Mouse (Mus musculus) embryonic facial prominence, embryonic 10.5 days (tissue): Measurements from ENCODE around the gene Txndc15. TPM values are rescaled to one million over a fixed set of nuclear protein-coding genes. Genes with fewer than 3 reads are reported as not detected.
"Not testable (repeated sequence)": the region's sequence is repeated elsewhere in the genome, so short reads cannot be mapped to it uniquely, and the experiment has no call there.

Source experiments
- DNase-seq: peaks from one replicate; pipeline ENCODE4 v3.0.0-alpha.2; 2017; ENCODE audit warnings: low spot score
- H3K27ac ChIP-seq: fragments of 300-500 bp; sonication (generic); replicated peaks from 2 replicates; pipeline ENCODE4 v1.5.1; 2016; ENCODE audit warnings: mild to moderate bottlenecking
- H3K27me3 ChIP-seq: fragments of 300-500 bp; sonication (generic); replicated peaks from 2 replicates; pipeline ENCODE4 v1.6.1; 2016; ENCODE audit warnings: low read depth, mild to moderate bottlenecking; ENCODE audit not compliant: poor library complexity, severe bottlenecking
- H3K36me3 ChIP-seq: fragments of 300-500 bp; sonication (generic); replicated peaks from 2 replicates; pipeline ENCODE4 v1.6.1; 2016; ENCODE audit warnings: mild to moderate bottlenecking, moderate library complexity
- H3K4me1 ChIP-seq: fragments of 300-500 bp; sonication (generic); 2 replicates; pipeline ENCODE4 v1.6.1; 2016
- H3K4me3 ChIP-seq: fragments of 300-500 bp; sonication (generic); 2 replicates; pipeline ENCODE4 v1.5.1; 2016; ENCODE audit warnings: mild to moderate bottlenecking, moderate library complexity
- H3K9me3 ChIP-seq: fragments of 300-500 bp; sonication (generic); 2 replicates; pipeline ENCODE4 v1.6.1; 2016; ENCODE audit warnings: mild to moderate bottlenecking
- WGBS: fragments of 180-500 bp; shearing (Covaris S2); methylation state at CpG from one replicate; pipeline ENCODE4 v1.1.7; 2016; 5-methylcytosine and 5-hydroxymethylcytosine counted together
- polyA plus RNA-seq: library from polyadenylated mRNA; unstranded; fragments of >200 nt; fragmentation: Nextera tagmentation; extraction: Ambion mirVana; gene quantifications from 2 replicates; pipeline ENCODE4 v1.2.1, GENCODE M21; 2016

Txndc15 gene
- 65.1 and 68.0 TPM in 2 replicates for polyA plus RNA-seq

- Histone ChIP-seq H3K27ac (peak within 1 kb of the TSS; percentile 96), H3K9me3 (no peaks in the 10 kb centered on the region), H3K4me1 (peaks cover 10% of the 10 kb centered on the region), H3K27me3 (no peaks in the 10 kb centered on the region), H3K4me3 (peak within 1 kb of the TSS; percentile 93), H3K36me3 (peaks cover 26% of the 10 kb centered on the region)
- DNase-seq = peak; percentile 91
- WGBS = under 1% methylated on average over 63 of the region's 63 CpGs
Observed at GRCm38 (mm10) chr13:55714501-55715166, at the start of gene Txndc15. Gene Txndc15 (plus strand): TSS chr13:55714650.

- WGBS = 83% methylated on average over 6 of the region's 6 CpGs
- DNase-seq = peak; percentile 64
- H3K27me3 ChIP-seq = no peaks in the 10 kb centered on the region
- no peak overlapping the region for H3K4me3 ChIP-seq
- peaks cover 97% of the 10 kb centered on the region for H3K36me3 ChIP-seq
- H3K9me3 ChIP-seq = peaks cover 6% of the 10 kb centered on the region; the same call in 1 of the 2 replicates
- no peak overlapping the region for H3K27ac ChIP-seq
- H3K4me1 ChIP-seq = no peaks in the 10 kb centered on the region
Observed at GRCm38 (mm10) chr13:55668550-55668949, 45.9 kb upstream of the Txndc15 start.

GRCm38 (mm10) chr13:55672711-55673110 lies 41.7 kb upstream of the Txndc15 start:
- no peak overlapping the region for H3K27ac ChIP-seq
- no peaks in the 10 kb centered on the region for H3K4me1 ChIP-seq
- no peak overlapping the region for H3K4me3 ChIP-seq
- DNase-seq = no peak
- peaks cover 6% of the 10 kb centered on the region; the same call in 1 of the 2 replicates for H3K9me3 ChIP-seq
- H3K36me3 ChIP-seq = peaks cover 98% of the 10 kb centered on the region
- H3K27me3 ChIP-seq = no peaks in the 10 kb centered on the region
- WGBS = 93% methylated on average over 6 of the region's 6 CpGs

- H3K36me3 ChIP-seq = peaks cover 98% of the 10 kb centered on the region
Observed at GRCm38 (mm10) chr13:55677364-55677763, 37.1 kb upstream of the Txndc15 start.

GRCm38 (mm10) chr13:55682201-55682600 lies 32.2 kb upstream of the Txndc15 start:
- H3K4me1 ChIP-seq = peaks cover 8% of the 10 kb centered on the region
- no peaks in the 10 kb centered on the region for H3K27me3 ChIP-seq
- H3K27ac ChIP-seq = no peak overlapping the region
- no peak overlapping the region for H3K4me3 ChIP-seq
- peaks cover 63% of the 10 kb centered on the region for H3K36me3 ChIP-seq
- 92% methylated on average over 9 of the region's 9 CpGs for WGBS
- no peak for DNase-seq
- H3K9me3 ChIP-seq = no peaks in the 10 kb centered on the region

More at GRCm38 (mm10) chr13:55677364-55677763, 37.1 kb upstream of the Txndc15 start:
- H3K27me3 ChIP-seq = no peaks in the 10 kb centered on the region
- H3K27ac ChIP-seq = no peak overlapping the region
- H3K4me1 ChIP-seq = no peaks in the 10 kb centered on the region
- H3K9me3 ChIP-seq = no peaks in the 10 kb centered on the region
- 91% methylated on average over 8 of the region's 8 CpGs for WGBS
- no peak overlapping the region for H3K4me3 ChIP-seq
- no peak for DNase-seq

GRCm38 (mm10) chr13:55683581-55683980 lies 30.9 kb upstream of the Txndc15 start:
- no peak for DNase-seq
- no peaks in the 10 kb centered on the region for H3K27me3 ChIP-seq
- H3K9me3 ChIP-seq = no peaks in the 10 kb centered on the region
- H3K4me1 ChIP-seq = peaks cover 22% of the 10 kb centered on the region
- peaks cover 49% of the 10 kb centered on the region for H3K36me3 ChIP-seq
- 90% methylated on average over 3 of the region's 3 CpGs for WGBS
- H3K27ac ChIP-seq = no peak overlapping the region; the same call in 1 of the 2 replicates
- no peak overlapping the region for H3K4me3 ChIP-seq

GRCm38 (mm10) chr13:55686107-55686633 lies 28.3 kb upstream of the Txndc15 start:
- H3K4me3 ChIP-seq = no peak overlapping the region
- no peaks in the 10 kb centered on the region for H3K27me3 ChIP-seq
- peaks cover 23% of the 10 kb centered on the region for H3K36me3 ChIP-seq
- peak overlapping the region; percentile 72 for H3K27ac ChIP-seq
- whole genome bisulfite sequencing = 64% methylated on average over 9 of the region's 9 CpGs
- no peaks in the 10 kb centered on the region for H3K9me3 ChIP-seq
- peaks cover 23% of the 10 kb centered on the region for H3K4me1 ChIP-seq
- peak; percentile 46 for DNase-seq

GRCm38 (mm10) chr13:55687927-55688602 lies 26.4 kb upstream of the Txndc15 start:
- H3K9me3 ChIP-seq = no peaks in the 10 kb centered on the region
- 0 out of 2 replicates have a peak overlapping the region, but pooled peaks have one; percentile 18 for H3K4me3 ChIP-seq
- 0 out of 2 replicates have a peak, but pooled peaks cover 11% of the 10 kb centered on the region for H3K36me3 ChIP-seq
- peaks cover 29% of the 10 kb centered on the region for H3K4me1 ChIP-seq
- no peaks in the 10 kb centered on the region for H3K27me3 ChIP-seq
- WGBS = 21% methylated on average over 4 of the region's 4 CpGs
- peak overlapping the region; percentile 78 for H3K27ac ChIP-seq
- peak; percentile 68 for DNase-seq

GRCm38 (mm10) chr13:55692535-55693242 lies 21.8 kb upstream of the Txndc15 start, which contains the start of gene B230219D22Rik:
Gene B230219D22Rik (plus strand): TSS chr13:55693124.
- H3K4me1 ChIP-seq = peaks cover 31% of the 10 kb centered on the region
- 2% methylated on average over 51 of the region's 51 CpGs for WGBS
- H3K27me3 ChIP-seq = no peaks in the 10 kb centered on the region
- peak within 1 kb of the TSS; percentile 85 for H3K4me3 ChIP-seq
- H3K27ac ChIP-seq = peak within 1 kb of the TSS; percentile 100
- H3K9me3 ChIP-seq = no peaks in the 10 kb centered on the region
- DNase-seq = peak; percentile 94
- H3K36me3 ChIP-seq = peaks cover 17% of the 10 kb centered on the region

- WGBS = under 1% methylated on average over 70 of the region's 70 CpGs
- peaks cover 23% of the 10 kb centered on the region for H3K36me3 ChIP-seq
- H3K27ac ChIP-seq = peak overlapping the region; percentile 100
- H3K27me3 ChIP-seq = no peaks in the 10 kb centered on the region
- H3K4me1 ChIP-seq = peaks cover 25% of the 10 kb centered on the region
- peak overlapping the region; percentile 85 for H3K4me3 ChIP-seq
- peak; percentile 68 for DNase-seq
- H3K9me3 ChIP-seq = no peaks in the 10 kb centered on the region
Observed at GRCm38 (mm10) chr13:55693243-55693721, 21.2 kb upstream of the Txndc15 start.

- Histone ChIP-seq H3K27ac (peak overlapping the region; percentile 100), H3K9me3 (no peaks in the 10 kb centered on the region), H3K4me1 (peaks cover 21% of the 10 kb centered on the region), H3K27me3 (no peaks in the 10 kb centered on the region), H3K36me3 (peaks cover 32% of the 10 kb centered on the region), H3K4me3 (peak overlapping the region; percentile 85)
- DNase-seq = no peak
- 28% methylated on average over 8 of the region's 8 CpGs for WGBS
Observed at GRCm38 (mm10) chr13:55694110-55694509, 20.3 kb upstream of the Txndc15 start.

GRCm38 (mm10) chr13:55695989-55696388 lies 18.5 kb upstream of the Txndc15 start:
- not testable (repeated sequence) for H3K27me3 ChIP-seq, H3K27ac ChIP-seq, DNase-seq, H3K4me3 ChIP-seq, H3K9me3 ChIP-seq
- 94% methylated on average over 1 of the region's 3 CpGs for WGBS
- Histone ChIP-seq H3K36me3 (peaks cover 50% of the 10 kb centered on the region), H3K4me1 (peaks cover 21% of the 10 kb centered on the region)
